Mouse (Mus musculus) small intestine, adult 2 months (tissue): ENCODE results near the gene Itpkc.

ENCODE experiments used
- CTCF ChIP-seq: fragments of 200-500 bp; IDR thresholded peaks from 2 replicates; pipeline ENCODE4 v1.5.1; 2012; ENCODE audit warnings: low read depth, mild to moderate bottlenecking, control low read depth, inconsistent platforms, low read length, moderate library complexity, mixed read lengths; ENCODE audit not compliant: insufficient replicate concordance, insufficient read length; ENCODE audit errors: extremely low read depth
- POLR2A ChIP-seq: fragments of 200-500 bp; IDR thresholded peaks from 2 replicates; pipeline ENCODE4 v1.6.1; 2012; ENCODE audit warnings: low read depth, mild to moderate bottlenecking, control low read depth, inconsistent platforms, low read length, moderate library complexity

DNA sequence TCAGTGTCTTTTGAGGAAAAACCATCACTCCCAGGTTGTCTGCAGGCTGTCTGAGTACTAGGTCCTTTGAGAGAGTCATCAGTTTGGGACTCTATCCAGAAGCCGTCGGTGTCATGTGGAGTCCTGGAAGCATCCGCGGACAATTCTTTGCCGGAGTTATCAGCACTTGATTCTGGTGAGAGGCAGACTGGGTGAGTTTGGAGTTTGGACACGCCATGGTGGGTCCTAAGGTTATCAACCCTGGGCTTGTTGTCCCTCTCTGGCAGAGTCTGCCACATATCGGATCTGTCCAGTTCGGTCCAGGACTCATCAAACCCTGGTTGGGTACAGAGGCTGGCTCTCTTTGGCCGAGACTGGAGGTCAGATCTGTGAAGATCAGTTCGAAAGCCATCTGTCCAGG is 785 bp downstream of the Itpkc start:
- TF ChIP-seq CTCF: peak; percentile 11; the same call in 1 of the 2 replicates
- no peak for TF ChIP-seq POLR2A
